Mouse (Mus musculus): ENCODE data around the gene Zfp68.
"Not testable (repeated sequence)": the region's sequence is repeated elsewhere in the genome, so short reads cannot be mapped to it uniquely, and the experiment has no call there.

Gene Zfp68

DNA sequence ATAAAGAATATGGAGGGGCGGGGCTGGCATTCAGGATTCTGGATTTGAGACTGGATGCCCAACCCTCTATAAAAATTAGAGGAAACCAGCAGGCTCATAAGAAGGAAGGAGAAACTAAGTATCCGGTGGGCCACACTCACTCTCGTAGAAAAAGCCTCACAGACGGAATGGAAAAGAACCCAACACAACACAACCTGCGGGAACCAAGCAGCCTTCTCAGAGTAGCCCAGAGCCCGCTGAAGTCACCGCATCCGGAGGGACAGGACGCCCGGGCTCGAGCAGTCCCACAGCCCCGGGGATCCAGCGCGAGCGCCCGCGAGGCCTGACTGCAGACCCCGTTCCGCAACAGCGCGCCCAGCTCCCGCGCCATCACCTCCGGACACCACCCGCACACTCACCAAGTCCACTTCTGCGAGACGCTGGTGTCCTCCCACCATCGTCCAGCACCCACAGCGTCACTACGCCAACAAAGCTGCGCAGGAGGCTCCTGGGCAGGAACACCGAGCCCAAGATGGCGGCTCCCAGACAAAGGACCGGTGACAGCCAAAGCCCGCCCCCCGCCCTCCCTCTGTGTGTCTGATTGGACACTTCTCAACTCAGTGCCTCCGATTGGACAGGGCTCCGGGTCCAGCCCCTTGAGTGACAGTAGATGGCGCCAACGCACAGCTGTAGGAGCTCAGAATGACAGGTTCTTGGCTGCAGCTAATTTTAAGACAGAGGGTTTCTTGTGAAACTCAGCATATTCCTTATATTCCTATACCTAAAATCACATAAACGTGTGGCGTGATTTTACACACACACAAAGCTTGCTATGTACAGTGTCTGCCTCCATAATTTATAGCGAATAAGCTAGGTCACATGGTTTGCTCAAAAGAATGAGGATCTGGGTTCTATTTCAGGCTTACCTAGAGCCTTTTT lies at the start of gene Zfp68:
Zfp68 (minus strand) TSS at position 551 of the 918 bp plus-strand sequence.
- DNase-seq (ENCODE audit: low spot score in 2 of 2), result peak; percentile 97 to 98

DNA sequence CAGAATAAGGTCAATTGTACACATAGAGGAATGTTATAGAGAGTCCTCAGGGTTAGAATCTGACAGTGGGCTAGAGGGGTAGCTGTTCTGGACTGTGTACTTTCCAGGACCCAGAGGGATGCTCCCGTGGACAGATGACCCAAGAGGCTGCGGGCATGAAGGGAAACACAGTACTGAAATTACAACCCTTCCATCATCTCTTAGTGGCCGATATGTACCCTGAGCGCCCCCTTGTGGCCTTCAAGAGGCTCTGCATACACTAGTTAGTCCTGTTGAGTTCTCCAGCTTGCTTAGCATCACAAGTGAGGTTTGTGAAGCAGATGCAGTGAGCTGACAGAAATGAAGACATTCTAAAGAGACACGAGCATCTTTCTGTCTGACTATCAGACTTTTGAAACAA lies 39.4 kb upstream of the Zfp68 start:
- DNase-seq (ENCODE audit: low spot score in 2 of 2), result peak; percentile 41 to 69

DNA sequence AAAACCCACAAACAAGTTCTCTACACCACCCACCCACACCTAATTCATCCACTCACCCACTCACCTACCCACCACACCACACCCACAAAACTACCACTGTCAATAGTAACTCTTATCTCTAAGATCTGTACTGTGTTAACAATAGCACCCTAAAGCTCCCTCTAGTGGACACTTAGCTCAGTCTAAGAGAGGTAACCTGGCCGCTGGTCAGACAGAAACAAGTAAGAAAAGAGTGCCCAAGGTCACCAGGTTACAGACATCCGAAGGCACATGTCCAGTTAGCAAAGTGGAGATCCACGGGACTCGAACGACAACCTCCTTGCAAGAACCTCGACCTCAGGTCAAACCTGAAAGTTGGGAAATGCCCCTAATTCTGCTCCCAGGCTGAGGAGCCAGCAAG lies 38.3 kb upstream of the Zfp68 start:
- DNase-seq (ENCODE audit: low spot score in 2 of 2), result peak; percentile 28 to 41

DNA sequence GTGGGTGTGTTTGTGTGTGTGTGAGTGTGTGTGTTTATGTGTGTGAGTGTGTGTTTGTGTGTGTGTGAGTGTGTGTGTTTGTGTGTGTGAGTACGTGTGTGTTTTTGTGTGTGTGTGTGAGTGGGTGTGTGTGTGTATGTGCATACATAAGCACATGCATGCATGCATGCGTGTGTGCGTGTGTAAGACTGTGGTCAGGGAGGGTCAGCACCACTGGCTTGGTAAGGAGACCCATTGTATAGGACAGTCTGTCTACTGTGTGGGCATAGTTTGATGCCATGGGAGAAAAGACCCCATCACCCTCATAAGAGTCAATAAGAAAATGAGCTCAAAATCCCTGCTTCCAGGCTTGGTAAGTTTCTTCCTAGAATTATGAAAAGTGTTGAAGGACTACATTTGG lies 37.8 kb upstream of the Zfp68 start:
- no peak for DNase-seq (ENCODE audit: low spot score in 2 of 2)

DNA sequence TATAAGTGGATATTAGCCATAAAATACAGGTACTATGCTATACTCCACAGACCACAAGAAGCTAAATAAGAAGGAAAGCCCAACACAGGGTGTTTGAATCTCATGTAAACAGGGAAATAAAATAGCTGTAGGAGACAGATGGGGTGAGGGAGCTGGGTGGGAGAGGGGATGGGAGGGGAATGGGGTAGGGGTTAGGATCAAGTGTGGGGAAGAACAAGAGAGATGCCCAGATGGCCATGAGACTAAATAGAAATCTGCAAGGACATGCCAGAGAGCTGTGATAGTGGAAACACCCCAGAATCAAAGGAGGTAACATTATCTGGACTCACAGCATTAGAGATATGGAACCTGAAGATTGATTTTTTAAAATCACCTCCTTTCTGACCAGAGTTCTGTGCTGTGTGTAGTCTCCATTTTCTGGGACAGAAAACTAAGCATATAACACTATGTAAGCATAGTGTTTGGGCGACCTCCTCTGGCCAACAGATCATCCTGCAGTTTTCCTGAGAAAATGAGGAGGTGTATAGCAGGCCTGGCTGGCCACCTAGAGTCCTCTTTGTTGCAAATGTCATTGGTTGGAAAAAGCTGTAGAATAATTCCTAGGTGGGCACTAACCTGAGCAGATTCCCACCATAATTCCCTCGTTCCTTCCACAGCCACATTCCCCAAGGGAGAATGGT lies 37.1 kb upstream of the Zfp68 start:
- DNase-seq (ENCODE audit: low spot score in 2 of 2), result peak; percentile 71 to 74

DNA sequence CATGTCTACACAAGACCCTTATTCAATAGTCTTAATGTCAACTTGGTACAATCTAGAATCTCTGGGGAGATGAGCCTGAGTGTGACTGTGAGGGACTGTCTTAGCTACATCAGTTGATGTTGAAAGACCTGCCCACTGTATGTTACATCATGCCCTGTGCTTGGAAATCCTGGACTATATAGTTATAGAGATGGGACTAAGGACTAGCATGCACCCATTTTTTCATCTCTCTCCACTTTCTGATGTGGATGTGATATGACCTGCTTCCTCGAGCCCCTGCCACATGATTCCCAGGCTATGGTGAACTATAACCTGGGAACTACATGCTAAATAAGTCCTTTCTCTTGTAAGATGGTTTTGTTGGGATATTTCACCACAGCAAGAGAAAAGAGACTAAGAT lies 33.4 kb upstream of the Zfp68 start:
- no peak for DNase-seq (ENCODE audit: low spot score in 2 of 2)

DNA sequence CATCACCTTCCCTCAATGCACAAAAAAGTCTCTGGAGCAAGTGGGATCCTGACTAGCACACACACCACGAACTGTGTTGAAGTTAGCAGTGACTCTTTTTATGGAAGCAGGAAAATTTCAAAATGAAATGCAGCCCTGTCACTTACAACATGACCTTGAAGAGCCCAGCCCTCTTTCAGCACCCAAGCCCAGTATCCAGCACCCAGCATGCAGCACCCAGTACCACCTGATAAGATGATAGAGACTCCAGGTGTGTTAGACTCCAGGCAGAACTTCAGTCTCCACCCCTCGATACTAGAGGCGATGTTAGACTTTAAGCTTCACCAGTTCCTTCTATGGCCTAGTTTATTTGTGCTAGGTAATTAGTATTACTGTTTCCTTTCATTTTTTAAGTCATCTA lies 22.2 kb upstream of the Zfp68 start:
- no peak for DNase-seq (ENCODE audit: low spot score in 2 of 2)

GRCm38 (mm10) chr5:138641081-138641480 lies 21.5 kb upstream of the Zfp68 start:
- DNase-seq (ENCODE audit: low spot score in 2 of 2), result no peak

DNA sequence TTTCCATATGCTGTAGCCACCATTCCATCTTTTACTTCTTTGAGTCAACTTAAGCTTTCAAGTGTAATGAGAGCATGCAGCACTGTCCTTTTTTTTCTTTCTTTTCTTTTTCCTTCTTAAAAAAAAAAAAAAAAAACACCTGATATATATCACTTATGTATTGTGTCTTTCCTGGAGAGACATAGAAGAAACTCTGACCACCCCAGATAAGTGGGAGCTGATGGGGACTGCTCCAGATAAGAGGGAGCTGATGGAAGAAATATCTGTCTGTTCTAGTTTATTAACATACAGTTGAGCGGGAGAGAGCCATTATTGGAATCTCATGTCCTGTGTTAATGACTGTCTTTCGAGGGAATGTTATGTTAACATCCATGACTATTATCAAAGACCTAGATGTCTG lies 16.9 kb upstream of the Zfp68 start:
- no peak for DNase-seq (ENCODE audit: low spot score in 2 of 2)

- DNase-seq (ENCODE audit: low spot score in 2 of 2), result no peak
These were observed 3.9 kb upstream of the Zfp68 start for GRCm38 (mm10) chr5:138623478-138623875.

- peak; percentile 96 to 98 for DNase-seq (ENCODE audit: low spot score in 2 of 2)
These were observed 3.3 kb upstream of the Zfp68 start, which contains the start of gene A430033K04Rik for GRCm38 (mm10) chr5:138622645-138623477. TSS of gene A430033K04Rik (plus strand) at chr5:138622859.

- DNase-seq (ENCODE audit: low spot score in 2 of 2), result no peak
These were observed 1.3 kb upstream of the Zfp68 start for GRCm38 (mm10) chr5:138620836-138621235.

- no peak for DNase-seq (ENCODE audit: low spot score in 2 of 2)
These were observed 1.2 kb downstream of the Zfp68 start for GRCm38 (mm10) chr5:138618353-138618752.

- DNase-seq (ENCODE audit: low spot score in 2 of 2), result no peak
These were observed 32.2 kb downstream of the Zfp68 start for GRCm38 (mm10) chr5:138587396-138587795.

DNA sequence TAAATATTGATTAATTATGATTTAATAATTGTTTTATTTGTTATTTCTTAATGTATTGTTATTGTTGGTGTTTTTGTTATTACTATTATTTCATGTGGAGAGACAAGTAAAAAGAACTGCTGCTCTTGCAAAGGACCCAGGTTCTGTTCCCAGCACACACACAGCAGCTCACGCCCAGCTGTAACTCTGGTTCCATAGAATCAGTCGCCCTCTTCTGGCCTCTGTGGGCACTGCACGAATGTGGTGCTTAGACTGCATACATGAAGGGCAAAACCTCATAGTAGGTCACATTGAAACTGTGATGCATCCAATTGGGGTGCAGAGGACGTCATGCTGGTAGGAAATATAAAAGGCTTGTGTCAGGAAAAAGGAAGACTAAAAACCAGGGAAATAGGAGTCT lies 47.9 kb downstream of the Zfp68 start:
- DNase-seq (ENCODE audit: low spot score in 2 of 2), result peak in 1 of 2 experiments; percentile 23

- not testable (repeated sequence) for DNase-seq (ENCODE audit: low spot score in 2 of 2)
These were observed 54.9 kb downstream of the Zfp68 start, which contains the start of gene 1700123K08Rik for GRCm38 (mm10) chr5:138564612-138565011. TSS of gene 1700123K08Rik (minus strand) at chr5:138564712.
